Mouse (Mus musculus): ENCODE results near the gene E330021D16Rik. TPM values are rescaled to one million over a fixed set of nuclear protein-coding genes. Genes with fewer than 3 reads are reported as not detected.
"Not testable (repeated sequence)": the region's sequence is repeated elsewhere in the genome, so short reads cannot be mapped to it uniquely, and the experiment has no call there.

The E330021D16Rik gene
- polyA plus RNA-seq, 2 experiments = 0.08 to 0.34 TPM

GRCm38 (mm10) chr6:136449270-136449692 is 33.9 kb upstream of the E330021D16Rik start:
- Histone ChIP-seq H3K9ac (replicated peaks) (no peak overlapping the region), H3K36me3 (replicated peaks; ENCODE audit: control insufficient read depth, insufficient read depth, low read depth) (no peaks in the 10 kb centered on the region), H3K4me2 (ENCODE audit: low read depth) (no peak overlapping the region), H3K4me1 (replicated peaks; ENCODE audit: control insufficient read depth in 2 of 2, insufficient read depth in 2 of 2, low read length in 1 of 2) (no peaks in the 10 kb centered on the region; a peak in 1 of 4 replicates), H3K27ac (no peak overlapping the region), H3K27me3 (ENCODE audit: control insufficient read depth, insufficient read depth, low read length) (no peaks in the 10 kb centered on the region; the same call in 1 of the 2 replicates), H3K4me3 (ENCODE audit: insufficient read depth in 1 of 2, low read depth in 2 of 2, low read length in 2 of 2) (no peak overlapping the region), H3K9me3 (ENCODE audit: control insufficient read depth, low read length) (no peaks in the 10 kb centered on the region)
- ATAC-seq (ENCODE audit: insufficient read depth) (peak; percentile 70), DNase-seq (ENCODE audit: low read depth in 3 of 3, low spot score in 3 of 3) (no peak)
- no peak for TF ChIP-seq CTCF (IDR thresholded peaks at IDR 0.05; ENCODE audit: low read depth)
- 6% methylated on average over 9 of the region's 9 CpGs for WGBS (ENCODE audit: insufficient replicate concordance)

DNA sequence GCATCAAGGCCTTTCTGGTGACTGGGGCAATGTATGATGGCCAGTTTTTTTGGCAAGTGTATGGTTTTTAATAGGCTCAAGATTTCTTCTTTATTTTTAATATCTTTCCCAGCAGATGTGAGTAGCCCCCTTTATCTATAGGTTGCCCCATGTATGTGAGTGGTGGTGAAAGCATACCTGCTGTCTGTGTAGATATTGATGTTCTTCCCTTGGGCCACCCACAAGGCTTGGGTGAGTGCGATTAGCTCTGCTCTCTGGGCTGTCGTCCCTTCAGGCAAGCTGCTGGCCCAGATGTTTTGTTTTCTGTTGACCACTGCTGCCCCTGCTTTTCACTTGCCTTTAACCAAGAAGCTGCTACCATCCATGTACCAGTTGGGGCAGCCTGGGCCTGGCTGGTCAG is 23.8 kb upstream of the E330021D16Rik start:
- not testable (repeated sequence) for H3K9me3 ChIP-seq (ENCODE audit: control insufficient read depth, low read length); H3K9ac ChIP-seq (replicated peaks); H3K4me2 ChIP-seq (ENCODE audit: low read depth); ATAC-seq (ENCODE audit: insufficient read depth); DNase-seq (ENCODE audit: low read depth in 3 of 3, low spot score in 3 of 3); H3K4me1 ChIP-seq (replicated peaks; ENCODE audit: control insufficient read depth in 2 of 2, insufficient read depth in 2 of 2, low read length in 1 of 2); H3K27ac ChIP-seq; H3K4me3 ChIP-seq (ENCODE audit: insufficient read depth in 1 of 2, low read depth in 2 of 2, low read length in 2 of 2); H3K36me3 ChIP-seq (replicated peaks; ENCODE audit: control insufficient read depth, insufficient read depth, low read depth); H3K27me3 ChIP-seq (ENCODE audit: control insufficient read depth, insufficient read depth, low read length)
- 58% methylated on average over 2 of the region's 2 CpGs for WGBS (ENCODE audit: insufficient replicate concordance)
- TF ChIP-seq EP300 (IDR thresholded peaks at IDR 0.05; ENCODE audit: low read depth) = 0 out of 2 replicates have a peak, but pooled peaks have one; percentile 20

GRCm38 (mm10) chr6:136436151-136436550 is 20.8 kb upstream of the E330021D16Rik start:
- not testable (repeated sequence) for H3K27me3 ChIP-seq (ENCODE audit: control insufficient read depth, insufficient read depth, low read length); H3K4me2 ChIP-seq (ENCODE audit: low read depth); H3K9ac ChIP-seq (replicated peaks); H3K4me1 ChIP-seq (replicated peaks; ENCODE audit: control insufficient read depth in 2 of 2, insufficient read depth in 2 of 2, low read length in 1 of 2); DNase-seq (ENCODE audit: low read depth in 3 of 3, low spot score in 3 of 3); H3K4me3 ChIP-seq (ENCODE audit: insufficient read depth in 1 of 2, low read depth in 2 of 2, low read length in 2 of 2); H3K27ac ChIP-seq; ATAC-seq (ENCODE audit: insufficient read depth); H3K36me3 ChIP-seq (replicated peaks; ENCODE audit: control insufficient read depth, insufficient read depth, low read depth); H3K9me3 ChIP-seq (ENCODE audit: control insufficient read depth, low read length)
- 72% methylated on average over 3 of the region's 3 CpGs for WGBS (ENCODE audit: insufficient replicate concordance)

GRCm38 (mm10) chr6:136433573-136433972 is 18.2 kb upstream of the E330021D16Rik start:
- WGBS (ENCODE audit: insufficient replicate concordance) = 75% methylated on average over 6 of the region's 6 CpGs
- Histone ChIP-seq H3K4me1 (replicated peaks; ENCODE audit: control insufficient read depth in 2 of 2, insufficient read depth in 2 of 2, low read length in 1 of 2) (peaks cover 0 to 3% of the 10 kb centered on the region in 2 experiments; a peak in 2 of 4 replicates), H3K27me3 (ENCODE audit: control insufficient read depth, insufficient read depth, low read length) (no peaks in the 10 kb centered on the region), H3K4me2 (ENCODE audit: low read depth) (no peak overlapping the region), H3K4me3 (ENCODE audit: insufficient read depth in 1 of 2, low read depth in 2 of 2, low read length in 2 of 2) (no peak overlapping the region), H3K27ac (no peak overlapping the region), H3K36me3 (replicated peaks; ENCODE audit: control insufficient read depth, insufficient read depth, low read depth) (no peaks in the 10 kb centered on the region), H3K9me3 (ENCODE audit: control insufficient read depth, low read length) (no peaks in the 10 kb centered on the region), H3K9ac (replicated peaks) (no peak overlapping the region)
- ATAC-seq (ENCODE audit: insufficient read depth) (no peak), DNase-seq (ENCODE audit: low read depth in 3 of 3, low spot score in 3 of 3) (no peak)
- no peak for TF ChIP-seq CTCF (IDR thresholded peaks at IDR 0.05; ENCODE audit: low read depth)
- no peak for TF ChIP-seq EP300 (IDR thresholded peaks at IDR 0.05; ENCODE audit: low read depth)

GRCm38 (mm10) chr6:136431896-136432248 is 16.5 kb upstream of the E330021D16Rik start:
- Histone ChIP-seq H3K27me3 (ENCODE audit: control insufficient read depth, insufficient read depth, low read length) (no peaks in the 10 kb centered on the region), H3K9ac (replicated peaks) (no peak overlapping the region), H3K27ac (no peak overlapping the region), H3K4me1 (replicated peaks; ENCODE audit: control insufficient read depth in 2 of 2, insufficient read depth in 2 of 2, low read length in 1 of 2) (peaks cover 0 to 3% of the 10 kb centered on the region in 2 experiments; a peak in 2 of 4 replicates), H3K4me2 (ENCODE audit: low read depth) (no peak overlapping the region), H3K36me3 (replicated peaks; ENCODE audit: control insufficient read depth, insufficient read depth, low read depth) (no peaks in the 10 kb centered on the region), H3K9me3 (ENCODE audit: control insufficient read depth, low read length) (no peaks in the 10 kb centered on the region), H3K4me3 (ENCODE audit: insufficient read depth in 1 of 2, low read depth in 2 of 2, low read length in 2 of 2) (no peak overlapping the region)
- ATAC-seq (ENCODE audit: insufficient read depth) (no peak), DNase-seq (ENCODE audit: low read depth in 3 of 3, low spot score in 3 of 3) (no peak)
- TF ChIP-seq CTCF (IDR thresholded peaks at IDR 0.05; ENCODE audit: low read depth) (no peak), EP300 (IDR thresholded peaks at IDR 0.05; ENCODE audit: low read depth) (no peak)
- 41% methylated on average over 7 of the region's 7 CpGs for WGBS (ENCODE audit: insufficient replicate concordance)

All from liver, embryonic 14.5 days (tissue).